ENCODE assay signal across 19 mouse cellular contexts in the genomic region with DNA sequence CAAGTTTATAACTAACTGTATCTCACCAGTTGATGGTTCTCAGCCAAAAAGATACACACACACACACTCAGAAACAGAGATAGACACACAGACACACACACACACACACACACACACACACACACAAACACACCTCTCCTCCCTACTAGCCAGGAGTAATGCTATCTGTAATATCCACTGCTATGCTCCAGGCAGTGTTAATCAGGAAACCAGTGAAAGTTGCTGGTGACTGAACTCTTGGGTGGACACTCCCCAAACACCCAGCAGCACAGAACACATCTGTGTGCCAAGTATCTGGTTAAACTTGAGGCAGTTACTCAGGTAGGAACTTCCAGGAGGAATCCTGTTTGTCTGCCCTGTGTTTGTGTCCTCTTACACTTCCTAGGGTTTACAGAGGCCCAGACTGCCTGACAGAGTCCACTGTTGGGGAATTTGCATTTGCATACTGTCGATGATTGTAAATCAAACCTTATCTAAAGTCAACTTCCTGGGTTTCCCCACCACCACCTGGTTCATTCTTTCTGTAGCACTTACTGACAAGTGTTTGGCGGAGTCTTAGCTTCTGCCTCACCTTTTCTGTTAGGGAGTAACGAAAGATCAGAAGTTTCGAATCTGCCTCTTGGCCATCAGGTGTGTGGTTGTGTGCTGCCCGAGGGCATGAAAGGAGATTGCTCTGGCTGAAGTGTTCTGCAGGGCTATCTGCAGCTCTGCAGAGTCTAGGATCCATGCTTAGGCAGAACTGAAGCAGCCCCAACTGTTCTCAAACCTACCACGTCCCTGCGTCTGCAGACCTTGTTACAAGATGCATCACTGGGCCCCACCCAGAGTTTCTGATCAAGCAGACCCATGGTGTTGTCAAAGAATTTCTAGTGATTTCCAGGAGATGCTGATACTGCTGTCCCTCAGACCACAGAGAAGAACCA.
DNase-seq lines count a peak whose midpoint lies in the region; ATAC-seq and TF ChIP-seq lines count a peak whose summit lies in the region.
"Had no signal": no experiment of that assay in that cellular context is flagged by ENCODE, and none has a peak within 500 bp of the region (broad histone marks: within the 10 kb centered on the region; RNA-seq: fewer than 3 reads in every experiment).

No protein-coding gene starts in this region.

- no peak overlapping the region for H3K9ac ChIP-seq in lung, embryonic 15.5 days
- H3K9ac ChIP-seq in intestine, embryonic 16.5 days (ENCODE audit: low read depth, low read length) = no peak overlapping the region
- H3K9ac ChIP-seq in liver, embryonic 14.5 days (replicated peaks) = no peak overlapping the region
- no peak overlapping the region for H3K9ac ChIP-seq in stomach, embryonic 15.5 days
- H3K9ac ChIP-seq: midbrain, embryonic 15.5 days had no signal

- WGBS in lung, embryonic 15.5 days = 42% methylated on average over 7 of the region's 7 CpGs
- WGBS in intestine, embryonic 16.5 days = 52% methylated on average over 7 of the region's 7 CpGs
- 52% methylated on average over 7 of the region's 7 CpGs for WGBS in liver, embryonic 14.5 days (ENCODE audit: insufficient replicate concordance)
- 56% methylated on average over 7 of the region's 7 CpGs for WGBS in stomach, embryonic 15.5 days

- TF ChIP-seq EP300 in liver, embryonic 14.5 days (IDR thresholded peaks at IDR 0.05; ENCODE audit: low read depth) = no peak

- H3K4me2 ChIP-seq in lung, embryonic 15.5 days = no peak overlapping the region
- H3K4me2 ChIP-seq in intestine, embryonic 16.5 days (ENCODE audit: low read depth, low read length) = no peak overlapping the region
- no peak overlapping the region for H3K4me2 ChIP-seq in liver, embryonic 14.5 days (ENCODE audit: low read depth)
- no peak overlapping the region for H3K4me2 ChIP-seq in stomach, embryonic 15.5 days
- H3K4me2 ChIP-seq: heart, embryonic 11.5 days; midbrain, embryonic 15.5 days had no signal

- ATAC-seq in lung, embryonic 15.5 days (ENCODE audit: borderline replicate concordance, extremely low read depth, low FRiP score, low TSS enrichment) = peak; percentile 42; the same call in 1 of the 2 replicates
- ATAC-seq in intestine, embryonic 16.5 days = peak; percentile 86
- ATAC-seq in liver, embryonic 14.5 days (ENCODE audit: insufficient read depth) = peak; percentile 45; the same call in 1 of the 2 replicates
- ATAC-seq in stomach, embryonic 15.5 days (ENCODE audit: insufficient read depth, low FRiP score, low read depth) = peak; percentile 78
- ATAC-seq: hindbrain, embryonic 16.5 days; midbrain, embryonic 15.5 days had no signal

- no peak for DNase-seq in lung, postnatal 10 days
- DNase-seq in liver, embryonic 14.5 days (ENCODE audit: low read depth in 3 of 3, low spot score in 3 of 3) = peak in 1 of 3 experiments; percentile 9
- DNase-seq in ovary, postnatal 10 days (ENCODE audit: low spot score) = no peak
- no peak for DNase-seq in layer of hippocampus, postnatal 10 days (ENCODE audit: low spot score in 2 of 2)
- DNase-seq: cerebellum, postnatal 10 days; gastrocnemius, postnatal 25 days; heart, postnatal 36 days; layer of hippocampus, postnatal 36 days; left cerebral cortex, postnatal 4 days; spleen, adult 18-20 months; thymus, postnatal 25 days had no signal

- H3K36me3 ChIP-seq in lung, embryonic 15.5 days = no peaks in the 10 kb centered on the region
- H3K36me3 ChIP-seq in intestine, embryonic 16.5 days (ENCODE audit: control insufficient read depth, insufficient read depth, low read length) = no peaks in the 10 kb centered on the region
- no peaks in the 10 kb centered on the region for H3K36me3 ChIP-seq in liver, embryonic 14.5 days (replicated peaks; ENCODE audit: control insufficient read depth, insufficient read depth, low read depth)
- no peaks in the 10 kb centered on the region for H3K36me3 ChIP-seq in stomach, embryonic 15.5 days
- H3K36me3 ChIP-seq: forebrain, embryonic 10.5 days; midbrain, embryonic 15.5 days had no signal

- H3K4me1 ChIP-seq in lung, embryonic 15.5 days = no peaks in the 10 kb centered on the region; the same call in 1 of the 2 replicates
- no peaks in the 10 kb centered on the region for H3K4me1 ChIP-seq in intestine, embryonic 16.5 days (ENCODE audit: control insufficient read depth, insufficient read depth, low read length)
- H3K4me1 ChIP-seq in liver, embryonic 14.5 days (replicated peaks; ENCODE audit: control insufficient read depth in 2 of 2, insufficient read depth in 2 of 2, low read length in 1 of 2) = peaks cover 0 to 19% of the 10 kb centered on the region in 2 experiments; a peak in 2 of 4 replicates
- peaks cover 3% of the 10 kb centered on the region; the same call in 1 of the 2 replicates for H3K4me1 ChIP-seq in stomach, embryonic 15.5 days
- H3K4me1 ChIP-seq: midbrain, embryonic 15.5 days had no signal

- no peak for TF ChIP-seq CTCF in liver, embryonic 14.5 days (IDR thresholded peaks at IDR 0.05; ENCODE audit: low read depth)

- no peak overlapping the region for H3K27ac ChIP-seq in lung, embryonic 15.5 days
- no peak overlapping the region for H3K27ac ChIP-seq in intestine, embryonic 16.5 days (ENCODE audit: low read length)
- no peak overlapping the region for H3K27ac ChIP-seq in liver, embryonic 14.5 days
- H3K27ac ChIP-seq in stomach, embryonic 15.5 days = peak overlapping the region; percentile 41; the same call in 1 of the 2 replicates
- H3K27ac ChIP-seq: forebrain, embryonic 10.5 days; macrophage; midbrain, embryonic 15.5 days had no signal

- no peaks in the 10 kb centered on the region for H3K27me3 ChIP-seq in lung, embryonic 15.5 days
- no peaks in the 10 kb centered on the region for H3K27me3 ChIP-seq in intestine, embryonic 16.5 days (replicated peaks; ENCODE audit: control insufficient read depth, insufficient read depth, low read length)
- no peaks in the 10 kb centered on the region for H3K27me3 ChIP-seq in liver, embryonic 14.5 days (ENCODE audit: control insufficient read depth, insufficient read depth, low read length)
- H3K27me3 ChIP-seq in stomach, embryonic 15.5 days (replicated peaks) = no peaks in the 10 kb centered on the region
- H3K27me3 ChIP-seq: midbrain, embryonic 15.5 days had no signal

- H3K4me3 ChIP-seq in lung, embryonic 15.5 days = no peak overlapping the region
- H3K4me3 ChIP-seq in intestine, embryonic 16.5 days (ENCODE audit: low read length) = no peak overlapping the region
- H3K4me3 ChIP-seq in liver, embryonic 14.5 days (ENCODE audit: insufficient read depth in 1 of 2, low read depth in 2 of 2, low read length in 2 of 2) = no peak overlapping the region
- no peak overlapping the region for H3K4me3 ChIP-seq in stomach, embryonic 15.5 days (replicated peaks)
- H3K4me3 ChIP-seq: forebrain, embryonic 10.5 days; midbrain, embryonic 15.5 days had no signal

- H3K9me3 ChIP-seq in lung, embryonic 15.5 days = no peaks in the 10 kb centered on the region
- H3K9me3 ChIP-seq in intestine, embryonic 16.5 days (ENCODE audit: control insufficient read depth, low read length) = no peaks in the 10 kb centered on the region
- H3K9me3 ChIP-seq in liver, embryonic 14.5 days (ENCODE audit: control insufficient read depth, low read length) = no peaks in the 10 kb centered on the region
- no peaks in the 10 kb centered on the region for H3K9me3 ChIP-seq in stomach, embryonic 15.5 days
- H3K9me3 ChIP-seq: forebrain, embryonic 10.5 days; midbrain, embryonic 15.5 days had no signal
